Mouse (Mus musculus): ENCODE data around the gene Susd2.

Gene Susd2

GRCm38 (mm10) chr10:75643741-75644343 lies at the start of gene Susd2:
Gene Susd2 (minus strand): TSS chr10:75644008.
- DNase-seq (ENCODE audit: low read depth, low spot score): peak; percentile 41

GRCm38 (mm10) chr10:75688598-75688997 lies 44.8 kb upstream of the Susd2 start:
- DNase-seq (ENCODE audit: low read depth, low spot score): no peak

DNA sequence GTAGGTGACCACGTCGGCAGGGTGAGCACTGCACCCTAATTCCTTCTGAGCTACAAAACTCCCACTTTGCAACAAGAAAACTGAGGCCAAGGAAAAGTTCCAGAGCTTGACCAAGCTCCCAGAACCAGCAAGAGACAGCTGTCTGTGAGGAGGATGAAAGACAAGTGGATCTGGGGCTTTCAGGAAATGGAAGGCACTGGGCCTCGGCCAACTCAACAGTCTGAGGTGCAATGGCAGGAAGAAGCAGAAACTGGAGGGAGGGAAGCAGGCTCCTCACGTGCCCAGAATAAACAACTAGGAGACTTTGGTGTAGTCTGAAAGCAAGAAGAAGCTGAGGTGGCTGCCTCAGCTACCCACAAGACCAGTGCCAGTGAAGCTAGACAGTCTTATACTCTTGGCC lies 42.9 kb upstream of the Susd2 start:
- DNase-seq (ENCODE audit: low read depth, low spot score): no peak

GRCm38 (mm10) chr10:75684035-75685004 lies 40.5 kb upstream of the Susd2 start:
- peak; percentile 47 for DNase-seq (ENCODE audit: low read depth, low spot score)

DNA sequence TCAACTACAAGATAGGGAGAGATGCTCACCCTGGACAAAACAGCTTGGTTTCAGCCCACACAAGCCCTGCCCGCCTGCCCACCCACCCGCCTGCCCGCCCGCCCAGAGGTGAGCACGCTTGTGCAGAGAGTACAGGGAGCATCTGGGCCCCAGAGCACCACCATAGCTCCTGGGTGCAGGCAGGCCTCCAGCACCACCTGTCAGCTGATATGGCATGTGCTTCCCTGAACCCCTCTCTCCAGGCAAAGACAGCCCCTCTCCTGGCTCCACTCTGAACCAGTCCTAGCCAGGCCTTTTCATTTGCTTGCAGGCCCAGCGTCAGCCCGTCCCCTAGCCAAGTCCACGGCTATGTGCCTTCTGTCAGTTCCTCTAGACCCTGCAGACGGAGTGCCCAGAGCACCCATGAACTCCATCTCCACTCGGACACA lies 36.8 kb upstream of the Susd2 start:
- no peak for DNase-seq (ENCODE audit: low read depth, low spot score)

GRCm38 (mm10) chr10:75679204-75679603 lies 35.4 kb upstream of the Susd2 start:
- no peak for DNase-seq (ENCODE audit: low read depth, low spot score)

DNA sequence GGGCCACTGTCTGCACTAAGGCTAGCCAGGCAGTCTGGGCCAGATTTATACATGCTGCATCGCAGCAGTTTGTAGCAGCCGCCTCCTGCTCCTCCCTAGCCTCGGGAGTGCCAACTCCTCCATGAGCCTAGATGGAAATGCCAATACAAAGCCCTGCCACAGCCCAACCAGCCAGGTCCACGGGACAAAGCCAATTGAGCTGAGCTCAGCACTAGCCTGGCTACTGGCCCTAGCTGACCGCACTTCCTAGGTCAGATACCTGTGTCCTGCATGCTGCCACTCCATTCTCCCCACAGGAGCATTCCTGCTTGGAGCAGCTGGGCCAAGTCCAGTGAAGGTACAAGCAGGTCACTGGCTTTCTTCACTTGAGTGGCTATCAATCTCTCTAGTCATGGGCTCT lies 34.2 kb upstream of the Susd2 start:
- DNase-seq (ENCODE audit: low read depth, low spot score): no peak

DNA sequence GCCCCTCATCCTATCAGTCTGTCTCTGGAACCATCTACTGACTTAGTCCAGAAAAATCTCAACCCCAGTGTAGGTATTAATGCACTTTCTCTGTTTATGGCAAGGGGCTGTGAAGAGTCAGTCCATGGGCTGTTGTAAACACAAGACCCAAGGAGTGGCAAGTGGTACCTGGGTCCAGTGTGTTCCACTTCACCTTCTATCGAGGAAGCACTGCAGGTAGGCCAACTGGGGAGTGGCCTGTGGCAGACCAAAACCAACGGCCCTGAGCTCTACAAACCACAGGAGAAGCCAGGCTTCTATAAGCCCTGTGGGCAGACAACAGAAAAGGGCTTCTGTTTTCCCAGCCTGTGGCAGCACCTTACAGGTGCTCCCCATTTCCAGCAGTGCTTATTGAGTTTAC lies 33.8 kb upstream of the Susd2 start:
- no peak for DNase-seq (ENCODE audit: low read depth, low spot score)

GRCm38 (mm10) chr10:75676819-75677565 lies 33.2 kb upstream of the Susd2 start:
- no peak for DNase-seq (ENCODE audit: low read depth, low spot score)

GRCm38 (mm10) chr10:75676286-75676685 lies 32.5 kb upstream of the Susd2 start:
- DNase-seq (ENCODE audit: low read depth, low spot score): no peak

DNA sequence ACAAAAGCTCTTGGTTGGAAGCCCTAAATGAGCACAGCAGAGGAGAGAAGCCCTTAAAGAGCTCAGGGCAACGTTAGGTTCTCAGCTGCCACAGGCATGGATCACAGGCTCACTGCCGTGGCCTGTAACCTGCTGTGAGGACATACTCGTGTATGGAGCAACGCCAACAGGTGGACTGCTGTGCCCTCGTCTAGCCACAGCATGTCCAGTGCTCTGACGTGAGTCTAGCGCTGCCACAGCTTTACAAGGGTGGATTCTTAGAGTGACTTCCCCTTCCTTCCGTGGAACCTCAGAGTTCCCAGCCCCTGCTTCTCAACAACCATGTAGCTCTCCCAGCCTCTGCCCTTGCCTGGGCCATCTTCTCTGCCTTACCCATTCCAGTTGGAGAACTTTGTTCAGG lies 31.8 kb upstream of the Susd2 start:
- no peak for DNase-seq (ENCODE audit: low read depth, low spot score)

DNA sequence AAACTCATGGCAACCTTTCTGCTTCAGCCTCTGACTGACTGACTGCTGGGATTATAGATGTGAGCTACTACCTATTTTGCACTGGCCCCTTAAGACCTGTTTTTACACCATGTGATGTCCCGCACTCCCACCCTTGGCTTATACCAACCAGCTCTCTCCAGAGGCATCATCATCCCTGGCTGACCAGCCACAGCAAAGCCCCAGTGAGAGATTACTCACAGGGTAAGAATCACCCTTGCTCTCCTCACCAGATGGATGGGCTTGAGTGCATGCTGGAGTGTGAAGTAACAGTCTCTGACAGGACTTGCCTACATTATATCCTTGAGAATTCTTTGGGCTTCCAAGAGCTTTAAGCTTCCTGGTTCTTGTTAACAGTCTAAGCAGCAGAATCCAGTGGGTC lies 26.1 kb upstream of the Susd2 start:
- DNase-seq (ENCODE audit: low read depth, low spot score): no peak

DNA sequence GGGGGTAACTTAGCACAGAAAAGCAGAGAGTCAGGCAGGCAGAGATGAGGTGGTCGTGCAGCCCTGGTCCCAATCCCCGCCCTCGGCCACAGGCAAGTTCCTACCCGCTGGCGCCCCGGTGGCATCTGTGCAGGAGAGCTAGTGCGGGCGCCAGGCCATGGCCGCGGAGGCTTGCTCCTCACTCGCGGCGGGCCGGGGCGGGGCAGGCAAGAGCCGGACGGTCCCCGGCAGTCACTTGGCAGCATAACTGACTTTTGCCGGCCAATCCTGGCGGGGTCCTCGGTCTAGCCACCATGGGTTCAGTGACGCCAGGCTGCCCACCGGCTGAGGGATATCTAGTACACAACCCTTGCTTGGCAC lies 24.1 kb upstream of the Susd2 start:
- no peak for DNase-seq (ENCODE audit: low read depth, low spot score)

GRCm38 (mm10) chr10:75667115-75667910 lies 23.5 kb upstream of the Susd2 start:
- peak; percentile 39 for DNase-seq (ENCODE audit: low read depth, low spot score)

- DNase-seq (ENCODE audit: low read depth, low spot score): no peak
Measured at GRCm38 (mm10) chr10:75666451-75667030, 22.7 kb upstream of the Susd2 start.

GRCm38 (mm10) chr10:75664673-75665270 lies 21.0 kb upstream of the Susd2 start:
- DNase-seq (ENCODE audit: low read depth, low spot score): no peak

DNA sequence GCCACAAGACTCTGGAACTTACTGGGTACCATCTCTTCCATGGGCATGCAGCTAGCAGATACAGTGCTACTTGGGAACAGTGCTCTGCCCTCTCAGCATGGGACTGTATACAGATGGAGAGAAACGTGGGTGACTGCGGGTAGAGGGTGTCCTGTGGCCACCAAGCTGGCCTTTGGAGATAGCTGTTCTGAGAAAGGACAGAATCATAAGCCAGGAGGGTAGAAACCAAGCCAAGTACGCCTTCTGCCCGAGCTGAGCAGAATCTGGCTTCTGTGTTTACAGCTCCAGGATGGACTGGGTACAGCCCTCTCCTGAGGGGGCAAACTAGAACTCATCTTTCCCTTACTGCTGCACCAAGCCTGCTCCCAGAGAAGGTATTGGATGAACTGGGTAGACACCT lies 18.8 kb upstream of the Susd2 start:
- no peak for DNase-seq (ENCODE audit: low read depth, low spot score)

- DNase-seq (ENCODE audit: low read depth, low spot score): no peak
Measured at GRCm38 (mm10) chr10:75661876-75662275, 18.1 kb upstream of the Susd2 start.

DNA sequence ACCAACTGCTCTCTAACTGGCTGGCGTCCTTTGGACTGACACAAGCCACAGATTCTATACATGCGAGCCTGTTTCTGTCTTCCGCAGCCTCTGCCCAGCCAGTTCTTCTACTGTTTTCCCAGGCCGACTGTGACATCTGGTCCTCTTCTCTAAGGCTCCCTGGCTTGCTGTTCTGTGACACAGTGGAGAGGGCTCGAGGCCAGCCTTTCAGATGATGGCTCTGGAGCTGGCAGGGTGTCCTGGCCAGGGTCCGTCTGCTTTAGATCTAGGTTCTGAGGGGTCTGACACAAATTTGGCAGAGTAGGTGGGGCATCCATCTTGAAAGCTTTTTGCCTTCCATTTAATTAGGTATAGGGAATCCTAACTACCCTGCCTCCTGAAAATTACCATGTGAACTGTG lies 17.6 kb upstream of the Susd2 start:
- no peak for DNase-seq (ENCODE audit: low read depth, low spot score)

DNA sequence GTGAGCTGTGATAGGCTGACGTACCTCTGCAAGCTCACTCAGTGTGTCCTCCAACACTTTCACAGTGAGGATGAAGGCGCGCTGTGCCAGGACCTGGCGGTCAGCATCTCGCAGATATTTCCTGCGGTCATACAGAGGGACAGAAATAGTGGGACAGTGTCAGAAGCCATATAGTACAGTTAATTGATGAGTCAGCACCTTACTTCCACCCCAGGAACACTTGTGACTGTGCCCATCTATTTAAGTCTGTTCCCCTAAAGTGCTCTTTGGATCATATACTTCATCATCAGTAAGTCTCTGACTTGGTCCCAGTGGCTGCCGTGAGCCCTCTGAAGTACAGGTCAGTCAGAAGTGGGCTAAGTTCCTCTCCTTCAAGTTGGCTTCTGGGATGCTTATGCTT lies 14.0 kb upstream of the Susd2 start:
- no peak for DNase-seq (ENCODE audit: low read depth, low spot score)

GRCm38 (mm10) chr10:75657165-75657564 lies 13.4 kb upstream of the Susd2 start:
- DNase-seq (ENCODE audit: low read depth, low spot score): no peak

Data from forelimb bud, embryonic 11.5 days (tissue).